Mouse (Mus musculus): ENCODE data around the gene Jade2. TPM values are rescaled to one million over a fixed set of nuclear protein-coding genes. Genes with fewer than 3 reads are reported as not detected.
A peak's percentile ranks its signal among the peaks of the same experiment; 100 is the strongest.

The Jade2 gene
- polyA plus RNA-seq, 1 experiment from 2014 or later: 2.5 TPM

DNA sequence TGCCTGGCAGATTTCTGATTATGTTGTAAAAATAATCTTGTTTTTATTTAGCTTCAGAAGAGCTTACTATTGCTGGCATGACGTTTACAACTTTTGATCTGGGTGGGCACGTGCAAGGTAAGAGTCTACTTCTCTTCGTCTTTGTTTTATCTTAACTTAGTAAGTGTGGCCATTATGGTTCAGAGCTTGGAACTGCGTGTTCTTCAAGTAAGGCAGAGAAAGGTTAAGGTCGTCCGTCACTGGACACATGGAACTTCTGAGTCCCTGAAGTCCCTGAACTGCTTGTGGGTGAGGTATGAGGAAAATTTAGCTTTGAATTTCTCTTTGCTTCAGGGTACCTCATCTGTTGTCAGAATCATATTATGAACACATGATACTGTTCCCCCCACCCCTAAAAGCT lies 74.7 kb downstream of the Jade2 start:
- 87% methylated on average over 6 of the region's 6 CpGs for WGBS
- Histone ChIP-seq H3K4me1 (no peaks in the 10 kb centered on the region), H3K9ac (no peak overlapping the region), H3K27ac (replicated peaks) (no peak overlapping the region), H3K4me3 (replicated peaks) (no peak overlapping the region), H3K9me3 (replicated peaks) (0 out of 2 replicates have a peak, but pooled peaks cover 2% of the 10 kb centered on the region), H3K27me3 (no peaks in the 10 kb centered on the region), H3K36me3 (peaks cover 58% of the 10 kb centered on the region), H3K4me2 (replicated peaks) (no peak overlapping the region)
- ATAC-seq (ENCODE audit: insufficient number of reproducible peaks, low FRiP score, low TSS enrichment, low read depth): no peak

DNA sequence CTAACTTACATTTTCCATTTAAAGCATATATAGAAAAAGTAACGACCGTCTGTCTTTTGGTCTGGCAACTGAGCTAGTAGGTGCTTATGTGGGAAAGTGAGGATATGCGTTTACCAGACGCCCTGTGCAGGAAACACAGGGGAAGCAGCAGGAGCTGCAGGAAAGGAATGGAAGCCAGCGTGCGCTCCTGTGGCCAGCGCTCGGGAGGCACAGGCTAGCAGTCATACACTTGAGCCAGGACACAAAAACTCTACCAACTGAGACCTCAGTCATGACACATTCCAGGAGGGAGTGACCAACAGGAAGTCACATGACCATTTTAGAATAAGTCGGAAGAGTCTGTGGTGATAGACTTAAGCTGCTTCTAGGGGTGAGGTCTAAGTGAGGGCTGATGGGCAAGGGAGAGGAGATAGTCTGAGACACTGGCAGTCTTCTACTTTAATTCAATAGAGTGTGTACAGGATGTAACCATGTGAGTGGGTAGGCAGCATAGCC lies 76.6 kb downstream of the Jade2 start:
- no peaks in the 10 kb centered on the region for H3K4me1 ChIP-seq
- no peak overlapping the region for H3K4me2 ChIP-seq (replicated peaks)
- H3K36me3 ChIP-seq: peaks cover 50% of the 10 kb centered on the region
- WGBS: 89% methylated on average over 9 of the region's 9 CpGs
- H3K4me3 ChIP-seq (replicated peaks): no peak overlapping the region
- no peak overlapping the region for H3K9ac ChIP-seq
- ATAC-seq (ENCODE audit: insufficient number of reproducible peaks, low FRiP score, low TSS enrichment, low read depth): no peak
- H3K27ac ChIP-seq (replicated peaks): no peak overlapping the region
- no peaks in the 10 kb centered on the region for H3K27me3 ChIP-seq
- H3K9me3 ChIP-seq (replicated peaks): 0 out of 2 replicates have a peak, but pooled peaks cover 2% of the 10 kb centered on the region

DNA sequence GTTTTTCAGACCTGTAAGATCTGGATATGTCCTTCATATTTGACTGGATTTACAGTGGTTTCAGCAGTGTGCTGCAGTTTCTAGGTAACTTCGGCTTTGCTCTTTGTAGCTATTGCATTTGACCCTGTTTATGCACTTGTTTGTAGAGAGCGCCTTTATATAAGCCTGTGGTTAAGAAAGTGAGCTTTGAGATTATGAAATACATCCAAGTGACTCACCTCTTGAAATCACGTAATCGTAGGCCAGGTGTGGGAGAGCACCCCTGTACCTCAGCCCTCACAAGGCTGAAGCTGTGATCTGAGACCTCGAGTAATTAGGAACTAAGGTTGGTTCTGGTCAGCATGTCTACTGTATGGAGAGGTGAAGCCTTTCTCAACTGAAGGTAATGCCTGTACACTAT lies 80.0 kb downstream of the Jade2 start:
- Histone ChIP-seq H3K4me3 (replicated peaks) (no peak overlapping the region), H3K9ac (no peak overlapping the region), H3K27ac (replicated peaks) (no peak overlapping the region), H3K4me2 (replicated peaks) (no peak overlapping the region), H3K9me3 (replicated peaks) (no peaks in the 10 kb centered on the region), H3K36me3 (peaks cover 28% of the 10 kb centered on the region), H3K27me3 (no peaks in the 10 kb centered on the region), H3K4me1 (no peaks in the 10 kb centered on the region)
- 83% methylated on average over 5 of the region's 5 CpGs for WGBS
- no peak for ATAC-seq (ENCODE audit: insufficient number of reproducible peaks, low FRiP score, low TSS enrichment, low read depth)

DNA sequence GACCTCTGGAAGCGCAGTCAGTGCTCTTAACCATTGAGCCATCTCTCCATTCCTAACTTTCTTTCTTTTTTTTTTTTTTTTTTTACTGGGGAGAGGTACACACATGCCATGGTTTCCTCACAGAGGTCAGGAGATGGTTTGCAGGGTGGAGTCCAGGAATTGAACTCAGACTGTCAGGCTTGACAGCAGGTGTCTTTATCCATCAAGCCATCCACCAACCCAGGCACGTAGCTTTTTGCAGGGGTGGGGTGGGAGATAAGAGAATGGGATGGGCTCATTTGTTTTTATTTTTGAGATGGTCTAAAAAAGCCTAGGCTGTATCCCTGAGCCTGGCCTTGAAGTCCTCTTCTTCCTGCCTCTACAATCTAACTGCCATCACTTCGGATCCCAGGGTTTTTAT lies 81.9 kb downstream of the Jade2 start:
- Histone ChIP-seq H3K36me3 (peaks cover 11% of the 10 kb centered on the region), H3K4me2 (replicated peaks) (no peak overlapping the region), H3K4me3 (replicated peaks) (no peak overlapping the region), H3K27ac (replicated peaks) (no peak overlapping the region), H3K9ac (no peak overlapping the region), H3K9me3 (replicated peaks) (no peaks in the 10 kb centered on the region), H3K4me1 (no peaks in the 10 kb centered on the region), H3K27me3 (no peaks in the 10 kb centered on the region)
- no peak for ATAC-seq (ENCODE audit: insufficient number of reproducible peaks, low FRiP score, low TSS enrichment, low read depth)
- 85% methylated on average over 3 of the region's 3 CpGs for WGBS

DNA sequence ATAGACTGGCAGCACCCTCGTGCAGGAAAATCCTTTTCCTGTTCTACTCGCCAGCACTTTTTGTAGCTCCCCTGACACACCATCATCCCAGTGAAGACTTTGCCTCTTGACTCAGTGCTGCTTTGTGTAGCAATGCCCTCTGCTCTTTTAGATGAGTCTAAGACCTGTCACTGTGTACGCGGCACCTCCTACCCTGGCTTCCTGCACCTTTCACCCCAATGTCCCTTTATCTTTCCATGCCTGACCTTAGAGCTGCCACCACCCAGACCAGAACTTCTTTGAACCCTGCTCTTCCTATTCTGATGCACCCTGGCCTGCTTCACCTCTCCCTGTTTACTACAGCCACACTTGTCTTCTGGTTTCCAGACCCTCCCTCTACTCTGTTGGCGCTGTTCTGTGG lies 89.2 kb downstream of the Jade2 start:
- no peak overlapping the region for H3K4me2 ChIP-seq (replicated peaks)
- WGBS: 70% methylated on average over 5 of the region's 5 CpGs
- no peak overlapping the region for H3K9ac ChIP-seq
- H3K27me3 ChIP-seq: no peaks in the 10 kb centered on the region
- no peaks in the 10 kb centered on the region for H3K9me3 ChIP-seq (replicated peaks)
- H3K27ac ChIP-seq (replicated peaks): no peak overlapping the region
- H3K4me3 ChIP-seq (replicated peaks): no peak overlapping the region
- H3K36me3 ChIP-seq: no peaks in the 10 kb centered on the region
- ATAC-seq (ENCODE audit: insufficient number of reproducible peaks, low FRiP score, low TSS enrichment, low read depth): no peak
- H3K4me1 ChIP-seq: peaks cover 7% of the 10 kb centered on the region

DNA sequence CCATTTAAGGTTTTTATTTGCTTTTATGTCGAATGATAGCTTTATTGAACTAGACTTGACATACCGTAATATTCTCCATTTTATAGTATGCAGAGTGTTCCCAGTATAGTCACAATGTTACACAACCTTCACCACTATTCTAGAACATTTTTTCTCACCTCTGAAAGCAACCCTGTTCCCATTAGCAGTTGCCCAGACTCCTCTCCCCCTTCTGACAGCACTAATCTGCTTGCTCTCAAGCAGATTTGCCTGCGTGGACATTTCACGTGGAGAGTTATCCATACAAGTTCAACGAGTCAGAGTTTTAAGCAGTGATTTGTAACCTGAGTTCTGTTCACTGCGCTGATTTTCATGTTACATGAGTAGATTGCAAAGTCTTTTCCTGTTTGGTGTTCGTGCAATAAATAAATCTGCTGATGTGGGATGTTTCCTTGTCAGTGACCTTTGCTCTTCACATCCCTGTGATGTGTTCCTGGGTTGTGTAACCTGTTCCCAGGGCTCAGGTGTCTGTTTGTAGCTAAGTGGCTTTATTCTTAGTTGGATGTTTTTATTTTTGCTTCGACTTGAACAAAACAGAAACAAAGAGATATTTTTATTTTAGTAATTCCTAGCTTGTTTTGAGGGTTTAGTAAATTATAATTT lies 89.8 kb downstream of the Jade2 start:
- H3K4me3 ChIP-seq (replicated peaks): no peak overlapping the region
- no peak overlapping the region for H3K4me2 ChIP-seq (replicated peaks)
- H3K36me3 ChIP-seq: no peaks in the 10 kb centered on the region
- H3K27ac ChIP-seq (replicated peaks): no peak overlapping the region
- 67% methylated on average over 8 of the region's 8 CpGs for WGBS
- peaks cover 13% of the 10 kb centered on the region for H3K4me1 ChIP-seq
- no peak for ATAC-seq (ENCODE audit: insufficient number of reproducible peaks, low FRiP score, low TSS enrichment, low read depth)
- H3K27me3 ChIP-seq: no peaks in the 10 kb centered on the region
- no peak overlapping the region for H3K9ac ChIP-seq
- H3K9me3 ChIP-seq (replicated peaks): no peaks in the 10 kb centered on the region

DNA sequence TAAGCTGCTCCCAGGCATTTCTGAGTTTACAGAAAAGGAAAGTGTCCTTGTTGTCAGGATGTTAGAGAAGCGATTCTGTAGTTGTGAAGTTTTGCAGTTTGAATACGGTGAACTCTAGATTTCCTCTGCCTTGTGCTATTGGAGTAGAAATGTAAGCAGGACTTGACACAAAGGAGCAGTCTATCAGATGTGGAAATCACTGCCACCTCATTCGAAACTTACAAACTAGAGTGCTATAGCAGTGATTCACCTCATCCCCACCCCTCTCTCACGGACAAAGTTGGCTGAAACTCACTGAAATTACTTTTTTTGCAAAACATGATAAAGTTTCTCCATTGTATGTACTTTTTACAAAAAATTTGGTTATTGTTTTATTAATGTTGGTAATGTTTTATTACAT lies 92.6 kb downstream of the Jade2 start:
- Histone ChIP-seq H3K27me3 (peaks cover 4% of the 10 kb centered on the region), H3K4me2 (replicated peaks) (peak overlapping the region; percentile 77), H3K9me3 (replicated peaks) (no peaks in the 10 kb centered on the region), H3K36me3 (no peaks in the 10 kb centered on the region), H3K27ac (replicated peaks) (no peak overlapping the region), H3K4me3 (replicated peaks) (peak overlapping the region; percentile 69), H3K9ac (no peak overlapping the region), H3K4me1 (peaks cover 13% of the 10 kb centered on the region)
- ATAC-seq (ENCODE audit: insufficient number of reproducible peaks, low FRiP score, low TSS enrichment, low read depth): no peak
- WGBS: 68% methylated on average over 4 of the region's 4 CpGs

DNA sequence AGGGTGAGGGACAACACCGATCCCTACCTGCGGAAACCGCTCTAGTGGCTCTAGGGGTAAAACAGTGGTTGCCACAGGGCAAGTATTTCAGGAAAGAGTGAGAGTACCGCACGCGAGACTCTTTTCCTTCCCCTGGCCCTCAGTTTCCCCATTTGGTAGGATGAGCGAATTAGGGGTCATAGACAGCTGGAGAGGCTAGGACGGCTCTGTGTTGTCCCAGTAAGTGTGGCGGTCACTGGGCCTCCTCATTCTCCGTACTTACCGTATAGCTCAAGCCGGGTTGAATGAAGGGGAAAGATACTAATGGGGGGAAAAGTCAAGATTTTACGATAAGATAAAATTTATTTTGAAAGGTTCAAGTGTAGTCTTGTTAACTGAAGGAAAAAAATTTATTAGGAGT lies 93.5 kb downstream of the Jade2 start:
- no peak for ATAC-seq (ENCODE audit: insufficient number of reproducible peaks, low FRiP score, low TSS enrichment, low read depth)
- Histone ChIP-seq H3K27ac (replicated peaks) (no peak overlapping the region), H3K9ac (peak overlapping the region; percentile 71), H3K4me1 (peaks cover 13% of the 10 kb centered on the region), H3K4me2 (replicated peaks) (peak overlapping the region; percentile 77), H3K4me3 (replicated peaks) (peak overlapping the region; percentile 69), H3K27me3 (peaks cover 4% of the 10 kb centered on the region), H3K36me3 (no peaks in the 10 kb centered on the region), H3K9me3 (replicated peaks) (no peaks in the 10 kb centered on the region)
- 6% methylated on average over 13 of the region's 13 CpGs for WGBS

Other genes with a start within 250 kb of the Jade2 start
- 138 and 147 TPM in 2 replicates for gene Nhp2, start 237.9 kb downstream of the Jade2 start, polyA plus RNA-seq (2015; fragmentation: Nextera tagmentation; extraction: Ambion mirVana)
- 53.1 and 55.1 TPM in 2 replicates for gene Rmnd5b, start 221.8 kb downstream of the Jade2 start, polyA plus RNA-seq (2015; fragmentation: Nextera tagmentation; extraction: Ambion mirVana)
- gene N4bp3, start 206.8 kb downstream of the Jade2 start, polyA plus RNA-seq (2015; fragmentation: Nextera tagmentation; extraction: Ambion mirVana): 41.0 and 45.4 TPM in 2 replicates
- gene D930048N14Rik, start 206.7 kb downstream of the Jade2 start, polyA plus RNA-seq (2015; fragmentation: Nextera tagmentation; extraction: Ambion mirVana): 4.5 and 5.2 TPM in 2 replicates
- 84.8 and 92.6 TPM in 2 replicates for gene 0610009B22Rik, start 168.8 kb downstream of the Jade2 start, polyA plus RNA-seq (2015; fragmentation: Nextera tagmentation; extraction: Ambion mirVana)
- gene Sec24a, start 94.0 kb downstream of the Jade2 start, polyA plus RNA-seq (2015; fragmentation: Nextera tagmentation; extraction: Ambion mirVana): 15.2 and 17.4 TPM in 2 replicates
- 111 and 116 TPM in 2 replicates for gene Sar1b, start 94.0 kb downstream of the Jade2 start, polyA plus RNA-seq (2015; fragmentation: Nextera tagmentation; extraction: Ambion mirVana)
- 83.9 and 86.8 TPM in 2 replicates for gene Cdkn2aipnl, start 110.0 kb upstream of the Jade2 start, polyA plus RNA-seq (2015; fragmentation: Nextera tagmentation; extraction: Ambion mirVana)
- 234 and 239 TPM in 2 replicates for gene Ube2b, start 143.1 kb upstream of the Jade2 start, polyA plus RNA-seq (2015; fragmentation: Nextera tagmentation; extraction: Ambion mirVana)
- gene Cdkl3, start 146.6 kb upstream of the Jade2 start, polyA plus RNA-seq (2015; fragmentation: Nextera tagmentation; extraction: Ambion mirVana): 11.9 and 12.3 TPM in 2 replicates
- gene Ppp2ca, start 241.0 kb upstream of the Jade2 start, polyA plus RNA-seq (2015; fragmentation: Nextera tagmentation; extraction: Ambion mirVana): 76.9 and 80.4 TPM in 2 replicates